Mouse (Mus musculus) cerebellum, adult 18-20 months (tissue): ENCODE data around the gene Eif4g3.
A peak's percentile ranks its signal among the peaks of the same experiment; 100 is the strongest.

Experiments used
- DNase-seq, 2 experiments: peaks; one replicate each; pipeline ENCODE4 v3.0.0; 2021

Gene Eif4g3

DNA sequence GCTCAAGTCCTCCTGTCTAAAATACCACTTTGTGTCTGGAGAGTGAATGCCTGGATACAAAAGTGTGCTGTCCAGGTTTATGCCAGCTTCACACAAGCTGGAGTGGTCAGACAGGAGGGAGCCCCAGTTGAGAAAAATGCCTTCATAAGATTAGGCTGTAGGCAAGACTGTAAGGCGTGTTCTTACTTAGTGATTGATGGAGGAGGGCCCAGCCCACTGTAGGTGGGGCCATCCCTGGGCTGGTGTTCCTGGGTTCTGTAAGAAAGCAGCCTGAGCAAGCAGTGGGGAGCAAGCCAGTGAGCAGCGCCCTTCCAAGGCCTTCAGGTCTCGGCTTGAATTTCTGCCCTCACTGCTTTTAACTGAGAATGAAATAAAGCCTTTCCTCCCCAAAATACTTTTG is 175.3 kb downstream of the Eif4g3 start:
- DNase-seq: no peak

DNA sequence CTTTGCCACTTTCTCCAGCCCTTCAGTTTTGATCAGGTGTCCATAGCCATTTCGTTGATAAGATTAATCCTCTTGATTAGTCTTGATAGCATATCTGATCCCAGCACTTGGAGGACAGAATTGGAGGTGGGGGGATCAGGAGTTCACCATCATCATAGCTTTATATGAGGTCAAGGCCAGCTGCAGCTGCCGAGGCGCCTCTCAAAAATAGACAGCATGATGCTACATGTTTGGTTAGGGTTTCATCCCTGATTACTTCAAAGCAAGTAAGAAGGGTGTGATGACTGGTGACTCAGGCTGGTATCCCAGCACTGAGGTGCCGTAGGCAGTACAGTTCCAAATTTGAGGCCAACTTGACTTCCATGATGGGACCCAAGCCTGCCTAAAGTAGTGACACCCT is 176.6 kb downstream of the Eif4g3 start:
- no peak for DNase-seq

GRCm38 (mm10) chr4:138172686-138173085 is 179.9 kb downstream of the Eif4g3 start:
- no peak for DNase-seq

GRCm38 (mm10) chr4:138179391-138179790 is 186.6 kb downstream of the Eif4g3 start:
- no peak for DNase-seq

- peak; percentile 26 to 45 for DNase-seq
These were observed 187.9 kb downstream of the Eif4g3 start for GRCm38 (mm10) chr4:138180719-138181118.

GRCm38 (mm10) chr4:138184056-138184455 is 191.2 kb downstream of the Eif4g3 start:
- no peak for DNase-seq

DNA sequence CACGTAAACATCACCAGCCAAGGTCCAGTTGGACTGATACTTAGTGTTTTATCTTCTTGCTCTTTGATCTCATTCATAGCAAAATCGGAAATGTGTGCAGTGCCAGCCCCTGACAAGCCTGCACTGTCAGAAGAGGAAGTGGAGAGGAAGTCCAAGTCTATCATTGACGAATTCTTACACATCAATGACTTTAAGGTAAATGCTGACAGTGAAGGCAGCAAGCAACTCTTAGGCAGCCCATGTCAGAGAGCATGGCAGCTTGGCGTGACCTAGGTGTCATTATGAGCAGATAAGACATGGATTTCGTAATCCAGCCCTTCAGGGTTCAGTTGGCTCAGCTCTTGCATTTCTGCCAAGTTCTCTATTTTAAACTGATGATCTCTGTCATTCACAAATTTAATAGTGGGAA is 191.8 kb downstream of the Eif4g3 start:
- DNase-seq: no peak

DNA sequence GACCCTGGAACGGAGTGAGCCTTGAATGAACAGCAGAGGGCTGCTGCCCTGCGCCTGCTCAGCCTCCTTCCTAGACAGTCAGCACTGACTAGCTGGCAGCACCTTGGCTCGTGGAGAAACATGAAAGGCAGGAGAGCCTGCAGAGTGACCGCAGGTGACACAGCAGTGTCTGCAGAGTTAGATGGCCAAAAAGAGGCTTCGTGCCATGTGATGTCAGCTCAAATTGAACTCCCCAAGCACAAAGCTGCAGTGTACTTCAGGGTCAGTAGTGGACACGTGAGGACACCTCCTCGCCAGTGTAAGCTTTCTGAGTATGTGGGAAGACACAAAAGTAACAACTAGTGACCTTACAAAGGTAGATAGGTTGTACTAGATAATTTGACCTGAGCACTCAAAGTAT is 193.1 kb downstream of the Eif4g3 start:
- DNase-seq: no peak

DNA sequence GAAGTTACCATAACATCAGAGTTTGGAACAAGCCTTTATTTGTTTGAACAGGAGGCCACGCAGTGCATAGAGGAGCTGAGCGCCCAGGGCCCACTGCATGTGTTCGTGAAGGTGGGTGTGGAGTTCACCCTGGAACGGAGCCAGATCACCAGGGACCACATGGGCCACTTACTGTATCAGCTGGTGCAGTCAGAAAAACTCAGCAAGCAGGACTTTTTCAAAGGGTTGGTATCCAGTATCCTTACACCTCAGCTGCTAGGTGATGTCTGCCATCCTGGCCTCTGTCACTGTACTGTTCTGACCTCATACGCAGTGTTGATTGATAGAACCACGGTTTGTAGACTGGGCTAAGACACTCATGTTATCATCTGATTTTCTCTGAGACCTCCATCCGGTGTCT is 195.2 kb downstream of the Eif4g3 start:
- DNase-seq: no peak

GRCm38 (mm10) chr4:138192561-138192960 is 199.7 kb downstream of the Eif4g3 start:
- no peak for DNase-seq

DNA sequence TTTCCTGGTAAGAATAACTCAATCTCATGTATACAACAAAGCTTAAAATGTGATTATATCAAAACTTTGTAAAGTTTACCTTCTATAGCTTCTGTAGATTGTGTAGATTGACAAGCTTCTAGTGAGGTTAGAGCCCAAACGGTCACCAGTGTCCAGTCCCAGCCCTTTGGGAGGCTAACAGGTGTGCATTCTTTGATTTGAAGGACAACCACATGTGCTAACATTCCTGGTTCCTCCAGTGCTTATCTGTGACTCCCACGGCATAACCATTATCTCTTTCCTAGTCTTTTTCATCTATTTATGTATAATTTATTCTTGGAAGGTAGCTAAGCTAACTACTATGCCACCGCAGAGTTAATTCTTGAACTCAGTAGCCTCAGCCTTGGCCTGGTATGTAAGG is 207.9 kb downstream of the Eif4g3 start:
- DNase-seq: no peak

GRCm38 (mm10) chr4:138201696-138202095 is 208.9 kb downstream of the Eif4g3 start:
- no peak for DNase-seq

GRCm38 (mm10) chr4:138210116-138210515 is 217.3 kb downstream of the Eif4g3 start:
- no peak for DNase-seq

DNA sequence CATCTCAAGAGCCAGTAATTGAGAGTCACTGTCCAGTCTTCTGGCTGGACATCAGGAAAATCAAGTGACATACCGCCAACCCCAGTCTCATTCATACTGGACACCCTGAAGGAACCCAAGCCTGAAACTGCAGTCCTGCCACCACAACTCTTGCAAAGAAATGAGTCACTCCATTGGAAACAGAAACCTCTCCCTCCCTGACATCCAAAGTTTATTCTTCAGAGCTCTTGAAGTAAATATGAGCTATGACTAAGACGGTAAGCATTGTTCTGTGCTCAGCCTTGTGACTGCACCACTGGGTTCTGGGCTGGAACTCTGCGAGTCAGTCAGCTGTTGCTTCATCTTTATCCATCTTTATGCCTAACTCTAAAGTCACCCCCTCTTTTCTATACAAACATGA is 221.0 kb downstream of the Eif4g3 start:
- DNase-seq: no peak

DNA sequence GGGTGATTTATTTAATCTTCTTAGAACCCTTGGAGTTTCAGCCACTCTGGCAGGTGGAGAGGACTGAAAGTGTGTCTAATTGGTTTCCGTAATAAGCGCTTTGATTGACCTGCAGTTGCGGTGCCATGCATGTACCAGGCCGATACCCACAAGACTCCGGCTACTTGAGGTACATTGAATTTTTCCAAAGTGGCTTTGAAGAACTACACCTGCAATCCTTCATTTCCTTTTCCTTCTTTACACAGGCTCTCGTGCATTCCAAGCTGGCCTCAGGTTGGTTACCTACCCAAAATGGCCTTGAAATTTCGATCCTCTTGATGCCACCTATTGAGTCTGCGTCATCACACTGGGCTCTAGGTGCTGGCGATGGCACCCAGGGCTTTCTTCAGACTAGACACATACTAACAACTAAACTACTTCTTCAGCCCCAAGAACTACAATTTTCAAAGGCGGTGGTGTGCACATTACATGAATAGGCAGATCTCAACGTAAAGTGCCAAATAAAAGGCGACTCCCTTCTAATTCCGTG is 222.9 kb downstream of the Eif4g3 start:
- peak in 1 of 2 experiments; percentile 17 for DNase-seq

DNA sequence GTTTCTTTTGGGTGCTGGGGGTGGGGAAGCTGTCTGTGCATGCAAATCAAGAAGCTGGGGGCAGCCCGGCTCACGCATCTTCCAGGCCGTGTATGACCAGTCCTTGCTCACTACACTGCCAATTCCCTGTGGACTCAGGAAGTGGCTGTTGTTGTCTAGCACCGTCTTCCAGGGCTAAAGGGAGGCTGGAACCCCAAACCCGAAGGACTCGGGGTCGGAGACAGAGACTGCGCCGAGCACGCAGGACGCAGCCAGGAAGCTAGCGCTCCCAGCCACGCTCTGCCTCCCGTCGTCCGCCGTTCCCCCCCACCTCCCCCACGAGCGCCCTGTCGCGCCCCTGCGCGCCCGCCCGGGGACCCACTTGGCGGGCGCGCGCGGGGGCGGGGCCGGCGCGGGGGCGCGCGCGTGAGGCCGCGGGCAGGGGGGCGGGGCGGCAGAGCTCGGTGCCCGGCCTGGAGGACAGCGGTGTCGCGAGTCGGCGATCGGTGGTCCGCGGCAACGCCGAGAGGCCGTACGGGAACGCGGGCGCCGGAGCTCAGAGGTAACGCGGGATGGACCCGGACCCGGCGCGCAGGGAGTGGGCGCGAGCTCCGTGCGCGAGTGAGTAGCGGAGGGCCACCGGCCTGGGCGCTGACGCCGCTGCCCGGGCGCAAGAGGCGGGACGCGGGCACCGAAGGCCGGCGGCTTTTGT is 223.5 kb downstream of the Eif4g3 start, which contains the start of gene Hp1bp3:
Hp1bp3 (plus strand) TSS at position 97 of the 691 bp plus-strand sequence.
- peak; percentile 70 to 87 for DNase-seq

- peak; percentile 97 to 99 for DNase-seq
These were observed 224.1 kb downstream of the Eif4g3 start for GRCm38 (mm10) chr4:138216891-138217392.

- no peak for DNase-seq
These were observed 224.6 kb downstream of the Eif4g3 start for GRCm38 (mm10) chr4:138217441-138217840.

DNA sequence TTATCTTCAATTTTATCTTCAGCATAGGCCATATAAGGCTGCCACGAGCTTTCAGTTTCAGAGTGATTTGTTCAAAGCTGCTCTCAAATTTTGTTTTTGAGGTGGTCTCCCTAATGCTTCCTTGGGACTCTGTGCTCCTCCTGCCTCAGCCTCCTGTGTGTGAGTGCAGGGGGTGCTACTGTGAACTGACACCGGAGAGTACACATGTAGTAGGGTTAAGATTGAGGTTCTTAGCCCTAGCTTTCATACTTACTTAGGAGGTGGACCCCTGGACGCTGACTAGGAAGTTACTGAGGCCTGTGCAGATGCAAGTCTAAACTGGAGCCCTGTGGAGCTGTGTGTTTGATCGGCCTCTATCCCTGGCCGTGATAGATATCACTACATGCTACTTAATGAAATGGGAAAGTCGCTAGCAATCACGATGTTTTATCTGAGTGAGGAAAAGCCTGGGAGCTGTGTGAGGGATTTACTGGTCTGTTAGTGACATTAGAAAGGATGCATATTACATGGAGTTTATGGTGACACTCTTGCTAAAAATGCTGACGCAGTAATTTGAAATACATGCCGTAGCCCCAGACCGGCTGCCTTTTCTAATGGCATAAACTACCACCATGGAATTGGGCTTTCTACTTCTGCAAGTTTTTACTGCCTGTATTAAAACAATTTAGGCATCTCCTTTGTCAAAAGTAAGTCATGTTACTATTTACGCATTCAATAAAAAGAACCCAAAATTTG is 225.3 kb downstream of the Eif4g3 start:
- DNase-seq: no peak

DNA sequence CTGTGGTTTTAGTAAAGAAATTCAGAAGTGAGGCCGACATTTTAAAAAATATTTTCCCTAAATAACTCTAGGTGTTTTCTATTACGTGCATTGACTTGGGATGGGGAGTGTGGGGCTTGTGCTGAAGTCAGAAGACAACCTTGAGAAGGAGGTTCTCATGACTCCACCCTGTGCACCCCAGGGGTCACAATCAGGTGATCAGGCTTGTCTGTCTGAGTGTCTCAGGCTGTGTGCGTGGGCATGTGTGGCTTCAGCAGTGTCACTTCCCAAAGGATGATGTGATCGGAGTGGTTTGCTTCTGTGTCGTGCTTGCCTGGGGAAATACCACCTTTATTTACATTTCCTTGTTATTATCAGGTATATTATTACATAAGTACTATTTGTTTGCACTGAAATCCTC is 226.5 kb downstream of the Eif4g3 start:
- peak in 1 of 2 experiments; percentile 19 for DNase-seq

- DNase-seq: no peak
These were observed 227.9 kb downstream of the Eif4g3 start for GRCm38 (mm10) chr4:138220761-138221160.

GRCm38 (mm10) chr4:138221406-138221805 is 228.6 kb downstream of the Eif4g3 start:
- no peak for DNase-seq

DNA sequence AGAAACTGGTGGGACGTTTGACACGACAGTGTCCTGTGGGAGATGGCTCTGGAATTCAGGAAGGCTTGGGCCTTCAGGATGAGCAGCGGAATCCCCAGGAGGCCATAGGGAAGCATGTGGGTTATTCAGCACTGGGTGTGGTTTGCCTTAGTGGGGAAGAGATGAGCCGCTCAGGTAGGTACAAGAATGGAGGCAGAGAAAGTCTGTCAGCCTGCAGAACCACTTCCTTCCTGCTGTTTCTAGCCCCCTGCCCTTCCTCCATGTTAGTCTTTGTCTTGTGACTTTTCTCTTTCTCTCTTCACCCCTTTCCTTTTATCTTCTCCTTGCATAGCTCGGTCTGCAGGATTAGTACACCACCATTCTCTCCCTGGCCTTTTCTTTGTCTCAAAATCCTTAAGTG is 229.6 kb downstream of the Eif4g3 start:
- no peak for DNase-seq

GRCm38 (mm10) chr4:138223623-138224022 is 230.8 kb downstream of the Eif4g3 start:
- DNase-seq: no peak
